Mouse (Mus musculus) urinary bladder, adult 18-20 months (tissue): ENCODE data around the gene Exog.

Source experiments
- DNase-seq, 2 experiments: peaks; one replicate each; pipeline ENCODE4 v3.0.0; 2022; ENCODE audit warnings: low spot score in 2 of 2, mixed read lengths in 2 of 2

Gene Exog

DNA sequence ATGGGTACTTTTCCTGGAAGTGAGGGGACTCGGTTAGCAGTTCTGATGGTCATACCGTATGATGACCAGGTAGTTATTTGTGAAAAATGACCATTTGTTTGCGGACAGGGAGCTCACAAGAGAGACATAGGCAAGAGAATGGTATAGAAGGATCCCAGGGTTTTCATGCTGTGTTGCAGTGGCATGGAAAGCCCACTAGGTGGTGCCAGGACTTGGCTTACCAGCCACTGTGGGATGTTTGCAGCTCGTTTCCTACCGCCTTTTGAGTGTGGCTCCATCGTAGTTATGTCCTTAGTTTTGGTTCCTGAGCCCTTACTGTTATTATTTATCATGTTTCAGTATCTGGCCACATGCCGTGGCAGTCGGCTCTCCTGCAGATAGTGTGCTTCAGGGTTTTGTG lies 15.7 kb downstream of the Exog start:
- DNase-seq: peak; percentile 18 to 34

- no peak for DNase-seq
Measured at GRCm38 (mm10) chr9:119465056-119465455, 20.3 kb downstream of the Exog start.

DNA sequence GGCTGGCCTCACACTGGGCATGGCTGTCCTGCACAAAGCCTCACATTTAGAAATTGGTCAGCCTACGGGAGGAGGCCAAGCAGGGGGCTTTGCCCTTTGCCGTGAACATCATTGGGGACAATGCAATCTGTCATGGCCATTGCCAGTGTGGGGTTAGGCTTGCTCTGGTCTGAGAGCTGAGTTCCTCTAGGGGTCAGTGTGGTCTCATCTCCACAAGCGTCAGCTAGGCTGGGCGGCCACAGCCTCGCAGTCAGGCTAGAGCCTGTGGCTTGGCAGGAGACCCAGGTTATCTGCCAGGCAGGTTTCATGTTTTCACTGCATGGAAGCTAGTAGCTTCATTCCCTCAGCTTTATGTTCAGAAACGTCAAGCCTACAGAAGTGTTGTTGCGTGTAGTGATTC lies 20.9 kb downstream of the Exog start:
- no peak for DNase-seq

DNA sequence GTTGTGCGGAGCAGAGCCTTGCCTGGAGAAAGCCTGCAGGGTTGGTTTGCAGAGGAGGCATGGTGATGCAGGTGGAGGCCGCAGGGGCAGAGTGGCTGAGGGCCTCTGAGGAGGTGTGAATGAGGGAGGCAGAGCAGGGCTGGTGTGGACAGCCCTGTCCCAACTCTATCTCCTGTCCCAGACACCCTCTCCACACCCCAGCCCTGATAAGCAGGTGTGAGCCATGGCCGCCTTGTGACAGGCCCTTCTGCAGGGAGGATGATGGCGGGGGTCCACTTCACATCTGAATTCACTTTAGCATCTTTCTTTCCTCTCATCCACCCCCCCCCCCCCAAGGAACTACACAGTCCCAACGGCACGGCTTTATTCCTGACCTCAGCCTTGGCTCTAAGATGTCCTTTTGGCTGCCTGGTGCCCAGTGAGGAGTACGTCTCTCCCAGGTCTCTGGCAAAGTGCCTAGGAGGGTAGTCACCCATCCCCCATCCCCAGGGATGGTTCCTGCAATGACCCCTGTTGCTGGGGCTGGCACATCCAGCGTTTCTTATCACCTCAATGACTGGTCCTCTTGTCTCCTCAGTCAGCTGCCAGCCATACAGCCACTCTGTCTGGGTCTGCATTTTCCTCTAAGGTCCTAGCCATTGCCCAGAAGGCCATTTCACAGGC lies 25.1 kb downstream of the Exog start:
- no peak for DNase-seq

- DNase-seq: no peak
Measured at GRCm38 (mm10) chr9:119472412-119472918, 27.7 kb downstream of the Exog start.

DNA sequence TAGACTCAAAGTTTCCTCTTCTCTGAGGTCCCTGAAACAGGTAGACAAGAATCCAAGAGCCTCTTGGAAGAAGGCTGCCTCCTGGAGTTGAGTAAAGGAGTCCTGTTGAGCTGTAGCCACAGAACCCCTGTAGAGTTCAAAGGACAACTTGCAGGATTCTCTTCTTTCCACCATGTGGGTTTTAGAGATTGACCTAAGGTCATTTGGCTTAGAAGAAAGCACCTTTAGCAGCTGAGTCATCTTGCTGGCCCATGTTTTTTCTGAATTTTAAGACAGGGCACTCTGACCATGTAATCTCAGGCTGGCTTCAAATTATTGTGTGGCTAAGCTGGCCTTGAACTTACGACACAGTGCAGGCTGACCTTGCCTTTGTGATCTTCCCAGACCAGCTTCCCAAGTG lies 28.3 kb downstream of the Exog start:
- DNase-seq: no peak

GRCm38 (mm10) chr9:119473608-119474164 lies 28.9 kb downstream of the Exog start:
- DNase-seq: no peak

- no peak for DNase-seq
Measured at GRCm38 (mm10) chr9:119474717-119475611, 30.2 kb downstream of the Exog start.

DNA sequence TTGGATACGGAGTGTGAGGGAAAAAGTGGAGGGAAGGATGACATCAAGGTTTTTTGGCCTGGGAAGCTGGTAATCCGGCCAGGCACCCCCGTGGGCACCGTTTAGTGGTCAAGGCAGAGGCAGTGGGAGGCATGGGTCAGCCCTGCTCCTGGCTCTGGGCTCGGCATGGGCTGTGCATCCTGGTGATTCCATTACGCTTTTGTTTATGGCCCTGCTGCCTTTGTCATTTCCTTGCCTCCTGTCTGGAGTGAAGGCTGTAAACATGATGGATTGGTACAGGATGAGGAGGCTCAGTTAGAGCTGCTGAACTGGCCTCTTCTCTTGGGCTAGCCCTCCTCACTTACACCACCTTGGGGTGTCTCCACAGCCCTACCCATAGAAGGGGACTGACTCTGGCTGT lies 33.0 kb downstream of the Exog start:
- DNase-seq: no peak

DNA sequence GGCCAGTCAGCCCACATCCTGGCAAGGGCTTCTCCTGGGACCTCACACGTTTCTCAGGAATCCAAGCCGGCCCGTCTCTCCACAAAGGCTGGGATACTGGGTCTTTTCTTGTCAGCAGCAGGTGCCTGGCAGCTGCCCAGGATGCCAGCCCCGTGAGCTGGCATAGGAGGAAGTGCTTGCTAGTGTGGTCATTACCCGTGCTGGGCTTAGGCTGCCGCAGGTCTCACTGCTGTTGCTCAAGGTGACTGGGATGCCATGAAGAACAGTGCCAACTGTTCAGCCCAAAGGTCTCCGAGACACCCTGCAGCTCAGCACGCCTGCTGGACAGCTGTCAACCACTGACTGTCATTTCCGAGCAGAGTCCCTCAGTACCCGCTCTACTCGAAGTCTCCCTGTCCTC lies 33.6 kb downstream of the Exog start:
- DNase-seq: no peak

- peak in 1 of 2 experiments; percentile 2 for DNase-seq
Measured at GRCm38 (mm10) chr9:119479297-119479696, 34.6 kb downstream of the Exog start.

DNA sequence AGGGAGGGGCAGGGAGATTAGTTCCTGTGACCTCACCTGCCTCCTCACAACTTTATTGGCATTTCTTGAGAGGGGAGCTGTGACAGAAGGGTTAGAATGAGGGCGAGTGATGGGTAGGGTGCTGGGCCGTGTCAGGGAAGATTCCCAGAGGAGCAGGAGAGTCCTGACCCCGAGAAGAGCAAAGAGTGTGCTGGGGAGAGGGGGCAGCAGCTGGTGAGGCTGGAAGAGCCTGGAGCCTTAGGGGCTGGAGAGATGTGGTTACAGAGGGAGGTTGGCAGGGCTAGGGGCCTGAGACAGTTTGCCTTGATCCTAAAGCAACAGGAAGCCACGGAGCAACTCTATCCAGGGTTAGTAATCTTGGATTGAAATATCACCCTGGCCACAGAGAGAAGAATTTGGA lies 36.9 kb downstream of the Exog start:
- DNase-seq: no peak

DNA sequence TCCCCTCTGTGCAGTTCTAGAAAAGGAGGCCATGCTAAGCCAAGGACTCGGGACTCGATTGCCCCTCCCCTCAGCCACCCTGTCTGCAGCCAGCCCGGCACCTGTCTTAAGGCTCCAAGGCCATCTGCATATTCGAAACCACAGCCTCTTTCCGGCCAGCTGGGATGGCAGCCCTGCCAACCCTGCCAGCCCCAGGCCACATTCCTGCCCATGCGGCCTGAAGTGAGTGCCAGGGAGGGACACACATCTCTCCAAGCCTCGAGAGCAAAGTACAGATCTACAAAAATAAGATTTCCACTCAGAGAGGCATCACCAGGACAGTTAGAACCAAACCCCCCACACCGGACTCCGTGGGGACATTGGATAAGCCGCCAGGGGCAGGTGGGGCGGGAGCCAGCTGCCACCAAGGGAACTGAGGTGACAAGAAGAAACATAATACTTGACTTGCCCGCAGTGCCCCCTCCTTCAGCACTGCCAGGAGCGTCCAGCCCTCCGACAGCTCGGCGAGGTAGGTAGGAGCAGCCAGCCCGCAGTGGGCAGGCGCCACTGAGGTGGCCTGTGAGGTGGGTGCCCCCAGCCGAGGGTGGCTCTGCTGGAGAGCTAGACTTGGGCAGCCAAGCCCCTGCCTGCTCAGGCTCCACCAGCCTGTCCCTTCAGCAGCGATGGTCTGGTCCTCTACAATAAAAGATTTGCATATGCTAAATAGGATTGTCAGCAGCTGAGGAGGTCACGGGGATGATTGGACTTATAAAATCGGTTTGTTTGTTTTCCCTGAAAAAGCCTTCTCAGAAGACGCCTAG lies 39.0 kb downstream of the Exog start:
- DNase-seq: no peak

GRCm38 (mm10) chr9:119484420-119484819 lies 39.7 kb downstream of the Exog start:
- DNase-seq: no peak

DNA sequence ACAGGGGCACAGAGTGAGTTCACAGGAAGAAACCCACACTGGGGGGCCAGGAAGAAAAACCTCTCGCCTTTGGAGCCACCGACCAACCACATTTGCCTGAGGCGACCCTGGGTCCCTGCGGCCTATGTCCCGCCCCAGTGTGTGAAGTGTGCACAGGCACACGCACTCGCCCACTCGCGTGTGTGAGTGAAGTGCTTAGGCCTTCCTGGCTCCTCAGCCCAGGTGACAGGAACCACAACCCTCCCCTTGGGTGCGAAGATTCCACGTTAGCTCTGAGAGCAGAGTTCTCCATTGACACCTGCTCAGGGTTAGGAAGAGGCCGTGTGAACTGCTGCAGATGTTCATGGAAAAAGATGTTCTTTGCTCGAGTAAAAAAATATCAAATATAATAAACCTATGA lies 40.1 kb downstream of the Exog start:
- no peak for DNase-seq

DNA sequence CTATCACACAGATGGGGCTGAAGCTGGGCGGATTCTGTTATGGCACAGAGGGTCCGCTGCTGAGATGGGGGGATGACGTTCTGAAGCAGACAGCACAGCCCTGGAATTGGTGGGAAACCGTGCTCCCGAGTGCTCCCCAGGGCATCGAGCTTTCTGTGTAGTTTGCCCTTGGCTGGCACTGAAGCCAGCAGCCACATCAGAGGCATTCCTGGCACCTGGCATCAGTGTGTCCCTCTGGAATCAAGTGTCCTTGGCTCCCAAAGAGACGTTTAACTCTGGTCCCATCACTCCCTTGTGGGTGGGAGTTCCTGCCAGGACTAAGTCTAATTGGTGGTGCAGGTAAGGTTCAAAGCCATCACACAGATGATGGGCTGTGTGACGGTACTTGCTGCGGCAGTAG lies 51.6 kb downstream of the Exog start:
- DNase-seq: no peak

GRCm38 (mm10) chr9:119496960-119497359 lies 52.2 kb downstream of the Exog start:
- DNase-seq: no peak

- no peak for DNase-seq
Measured at GRCm38 (mm10) chr9:119497546-119498246, 53.0 kb downstream of the Exog start.

DNA sequence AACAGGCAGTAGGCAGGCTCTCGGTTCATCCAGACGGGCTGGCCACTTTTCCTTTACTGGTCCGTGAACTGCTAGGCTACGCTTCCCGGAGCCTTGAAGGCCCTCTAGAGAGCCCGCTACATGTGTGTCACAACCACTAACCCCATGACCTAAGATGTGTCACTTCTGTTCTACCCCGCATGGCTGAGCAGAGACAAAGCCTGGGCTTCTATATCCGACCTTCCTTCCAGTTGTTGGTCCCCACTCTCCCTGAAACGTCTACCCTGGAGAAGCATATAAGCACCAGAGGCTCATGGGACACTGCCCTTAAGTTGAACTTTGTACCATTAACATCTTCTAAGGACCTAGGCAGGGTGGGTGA lies 53.5 kb downstream of the Exog start:
- no peak for DNase-seq

DNA sequence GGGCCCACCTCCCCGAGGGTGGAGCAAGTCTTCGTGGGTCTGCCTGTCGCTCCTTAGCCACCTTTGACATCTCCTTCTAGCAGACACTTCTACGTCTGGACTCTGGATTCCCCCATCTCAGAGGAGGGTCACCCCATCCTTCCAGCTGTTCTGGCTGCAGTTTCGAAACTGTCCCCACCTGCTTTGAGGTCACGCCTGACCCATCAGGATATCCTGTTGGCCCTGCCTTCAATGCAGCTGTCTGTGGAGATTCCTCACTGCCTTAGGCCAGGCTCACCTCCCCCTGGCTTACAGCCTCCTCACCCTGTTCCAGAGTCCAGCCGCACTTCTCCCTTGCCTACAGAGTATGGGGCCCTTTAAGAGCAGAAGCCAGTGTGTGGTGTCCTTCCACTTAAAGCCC lies 54.1 kb downstream of the Exog start:
- no peak for DNase-seq

- no peak for DNase-seq
Measured at GRCm38 (mm10) chr9:119503613-119504012, 58.9 kb downstream of the Exog start.
